Mouse (Mus musculus): ENCODE data around the gene Foxe3. TPM values are rescaled to one million over a fixed set of nuclear protein-coding genes. Genes with fewer than 3 reads are reported as not detected.

Gene Foxe3
- total and polyA plus RNA-seq, 3 experiments = not detected

GRCm38 (mm10) chr4:114941311-114941710, 15.5 kb upstream of the Foxe3 start:
- no peak overlapping the region for H3K27ac ChIP-seq (ENCODE audit: insufficient read depth, low read depth)
- H3K36me3 ChIP-seq (replicated peaks in 1 of 2; ENCODE audit: control insufficient read depth in 1 of 2, insufficient read depth in 1 of 2, low read length in 1 of 2) = no peaks in the 10 kb centered on the region
- TF ChIP-seq MAFK (IDR thresholded peaks at IDR 0.05; ENCODE audit: insufficient replicate concordance, low read length) = no peak
- no peak for TF ChIP-seq TBP (conservative IDR thresholded peaks at IDR 0.05; ENCODE audit: low read depth, low read length)
- in situ Hi-C loops (cut with MboI; ENCODE audit: low pct_ligation_motif_present, low pct_unique_long_range_greater_than_20kb, low sequenced_read_pairs) (no loop called here), dilution Hi-C loops (cut with MboI; ENCODE audit: extremely low pct_ligation_motif_present, extremely low pct_unique_long_range_greater_than_20kb, low sequenced_read_pairs) (no loop called here)
- no peak overlapping the region for H3K9ac ChIP-seq (ENCODE audit: insufficient read depth, low read depth)
- peaks cover 15% of the 10 kb centered on the region for H3K27me3 ChIP-seq (replicated peaks)
- no peak for DNase-seq (ENCODE audit: extremely low read depth)
- no peaks in the 10 kb centered on the region for H3K79me2 ChIP-seq (replicated peaks; ENCODE audit: control insufficient read depth, extremely low read depth, insufficient read depth, poor library complexity, severe bottlenecking)
- H3K4me3 ChIP-seq (replicated peaks in 1 of 3; ENCODE audit: low read depth in 2 of 3, low read length in 2 of 3, poor library complexity in 1 of 3) = no peak overlapping the region
- H3K9me3 ChIP-seq (replicated peaks; ENCODE audit: low read length) = no peaks in the 10 kb centered on the region
- H3K4me1 ChIP-seq (ENCODE audit: control insufficient read depth in 1 of 2, insufficient read depth in 2 of 2) = no peaks in the 10 kb centered on the region
- H3K4me2 ChIP-seq (ENCODE audit: insufficient read depth, low read depth, poor library complexity, severe bottlenecking) = no peak overlapping the region

- no peaks in the 10 kb centered on the region for H3K79me2 ChIP-seq (replicated peaks; ENCODE audit: control insufficient read depth, extremely low read depth, insufficient read depth, poor library complexity, severe bottlenecking)
- peaks cover 13% of the 10 kb centered on the region for H3K27me3 ChIP-seq (replicated peaks)
- DNase-seq (ENCODE audit: extremely low read depth) = no peak
- in situ Hi-C loops (cut with MboI; ENCODE audit: low pct_ligation_motif_present, low pct_unique_long_range_greater_than_20kb, low sequenced_read_pairs) = no loop called here
- no peak overlapping the region for H3K9ac ChIP-seq (ENCODE audit: insufficient read depth, low read depth)
- H3K4me2 ChIP-seq (ENCODE audit: insufficient read depth, low read depth, poor library complexity, severe bottlenecking) = no peak overlapping the region
- H3K9me3 ChIP-seq (replicated peaks; ENCODE audit: low read length) = no peaks in the 10 kb centered on the region
- H3K4me1 ChIP-seq (ENCODE audit: control insufficient read depth in 1 of 2, insufficient read depth in 2 of 2) = peaks cover 8 to 13% of the 10 kb centered on the region in 2 experiments
- TF ChIP-seq ZKSCAN1 (IDR thresholded peaks at IDR 0.05; ENCODE audit: borderline replicate concordance, low read depth, low read length) = no peak
- no peak for TF ChIP-seq POLR2AphosphoS2 (IDR thresholded peaks at IDR 0.05; ENCODE audit: low read depth, low read length)
- no peak for TF ChIP-seq GABPA (IDR thresholded peaks at IDR 0.05; ENCODE audit: insufficient replicate concordance, low read depth, low read length)
- TF ChIP-seq POLR2A (IDR thresholded peaks at IDR 0.05; ENCODE audit: low read depth, low read length) = no peak
- TF ChIP-seq KAT2A (IDR thresholded peaks at IDR 0.05; ENCODE audit: insufficient replicate concordance, low read length) = no peak
- no peak for TF ChIP-seq MAFK (IDR thresholded peaks at IDR 0.05; ENCODE audit: insufficient replicate concordance, low read length)
- no peak for TF ChIP-seq RAD21 (IDR thresholded peaks at IDR 0.05; ENCODE audit: low read depth, low read length)
- no peak for TF ChIP-seq NRF1 (IDR thresholded peaks at IDR 0.05; ENCODE audit: low read depth, low read length)
- TF ChIP-seq CTCF (conservative IDR thresholded peaks at IDR 0.05 in 1 of 2, IDR thresholded peaks at IDR 0.05 in 1 of 2; ENCODE audit: low read depth in 2 of 2, low read length in 2 of 2) = no peak
- TF ChIP-seq EP300 (IDR thresholded peaks at IDR 0.05; ENCODE audit: low read length) = no peak
- no peak for TF ChIP-seq USF1 (IDR thresholded peaks at IDR 0.05; ENCODE audit: low read depth, low read length)
- no peak for TF ChIP-seq MXI1 (IDR thresholded peaks at IDR 0.05; ENCODE audit: low read depth, low read length)
- dilution Hi-C loops (cut with MboI; ENCODE audit: extremely low pct_ligation_motif_present, extremely low pct_unique_long_range_greater_than_20kb, low sequenced_read_pairs) = no loop called here
- no peak overlapping the region for H3K4me3 ChIP-seq (replicated peaks in 1 of 3; ENCODE audit: low read depth in 2 of 3, low read length in 2 of 3, poor library complexity in 1 of 3)
- no peaks in the 10 kb centered on the region for H3K36me3 ChIP-seq (replicated peaks in 1 of 2; ENCODE audit: control insufficient read depth in 1 of 2, insufficient read depth in 1 of 2, low read length in 1 of 2)
- H3K27ac ChIP-seq (ENCODE audit: insufficient read depth, low read depth) = no peak overlapping the region
These were observed 12.4 kb upstream of the Foxe3 start for GRCm38 (mm10) chr4:114938248-114938647.

- Histone ChIP-seq H3K4me2 (ENCODE audit: insufficient read depth, low read depth, poor library complexity, severe bottlenecking) (no peak overlapping the region), H3K27me3 (replicated peaks) (peaks cover 11% of the 10 kb centered on the region), H3K79me2 (replicated peaks; ENCODE audit: control insufficient read depth, extremely low read depth, insufficient read depth, poor library complexity, severe bottlenecking) (no peaks in the 10 kb centered on the region), H3K36me3 (replicated peaks in 1 of 2; ENCODE audit: control insufficient read depth in 1 of 2, insufficient read depth in 1 of 2, low read length in 1 of 2) (no peaks in the 10 kb centered on the region), H3K27ac (ENCODE audit: insufficient read depth, low read depth) (no peak overlapping the region), H3K9ac (ENCODE audit: insufficient read depth, low read depth) (no peak overlapping the region), H3K4me1 (ENCODE audit: control insufficient read depth in 1 of 2, insufficient read depth in 2 of 2) (peaks cover 8 to 13% of the 10 kb centered on the region in 2 experiments), H3K9me3 (replicated peaks; ENCODE audit: low read length) (no peaks in the 10 kb centered on the region), H3K4me3 (replicated peaks in 1 of 3; ENCODE audit: low read depth in 2 of 3, low read length in 2 of 3, poor library complexity in 1 of 3) (no peak overlapping the region)
- TF ChIP-seq IRF4 (IDR thresholded peaks at IDR 0.05; ENCODE audit: low read depth, low read length) = no peak
- no peak for DNase-seq (ENCODE audit: extremely low read depth)
- dilution Hi-C loops (cut with MboI; ENCODE audit: extremely low pct_ligation_motif_present, extremely low pct_unique_long_range_greater_than_20kb, low sequenced_read_pairs) = no loop called here
- in situ Hi-C loops (cut with MboI; ENCODE audit: low pct_ligation_motif_present, low pct_unique_long_range_greater_than_20kb, low sequenced_read_pairs) = no loop called here
These were observed 11.7 kb upstream of the Foxe3 start for GRCm38 (mm10) chr4:114937459-114938047.
